Mouse (Mus musculus) CD8-positive naive resting alpha-beta T cell, adult 57 days (primary cell): ENCODE results near the gene Gm13023. TPM values are rescaled to one million over a fixed set of nuclear protein-coding genes. Genes with fewer than 3 reads are reported as not detected.

ENCODE experiments used
- total RNA-seq: library from RNA; stranded (reverse); gene quantifications from one replicate; pipeline ENCODE4 v1.2.4, GENCODE M21; 2023

The Gm13023 gene
- not detected for total RNA-seq

GRCm38 (mm10) chr4:143789052-143789451, at the start of gene Gm13023:
Gene Gm13023, plus strand, starts transcription at chr4:143789352.

DNA sequence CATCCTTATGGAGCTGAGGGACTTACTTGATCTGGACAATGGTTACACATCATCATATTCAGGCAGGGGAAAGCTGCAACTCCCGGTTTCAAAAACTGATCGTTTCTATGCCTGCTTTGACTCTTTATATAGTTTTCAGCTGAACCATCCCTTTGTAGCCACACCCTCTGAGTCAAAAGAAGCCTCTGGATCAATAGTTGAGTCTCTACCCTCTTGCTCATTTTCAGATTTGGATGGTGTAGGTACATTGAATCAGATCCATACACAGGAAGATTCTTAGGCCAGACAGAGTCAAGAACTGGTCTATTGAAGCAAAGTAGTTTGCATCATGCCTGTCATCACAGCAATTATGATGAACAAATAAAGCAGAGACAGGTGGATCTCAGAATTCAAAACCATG, 26.8 kb downstream of the Gm13023 start, which contains the start of gene Gm13084:
TSS of gene Gm13084 (minus strand) at position 101 of the 400 bp plus-strand sequence.

Other genes with a start within 250 kb of the Gm13023 start
- gene BC080695, start 237.7 kb upstream of the Gm13023 start, total RNA-seq, result not detected
- not detected for gene Gm13057, start 237.6 kb upstream of the Gm13023 start, total RNA-seq
- not detected for gene Gm13083, start 174.3 kb upstream of the Gm13023 start, total RNA-seq
- gene Gm13088, start 132.1 kb upstream of the Gm13023 start, total RNA-seq, result not detected
- not detected for gene Gm13089, start 86.6 kb upstream of the Gm13023 start, total RNA-seq
- not detected for gene Gm13078, start 69.9 kb upstream of the Gm13023 start, total RNA-seq
- gene Gm13084, start 26.7 kb downstream of the Gm13023 start, total RNA-seq, result not detected
- not detected for gene Gm13103, start 57.1 kb downstream of the Gm13023 start, total RNA-seq
- not detected for gene Pramef6, start 111.0 kb downstream of the Gm13023 start, total RNA-seq
- not detected for gene Pramef25, start 161.7 kb downstream of the Gm13023 start, total RNA-seq
- not detected for gene Gm13101, start 177.6 kb downstream of the Gm13023 start, total RNA-seq
- not detected for gene Pramef17, start 205.0 kb downstream of the Gm13023 start, total RNA-seq